Mouse (Mus musculus): Measurements from ENCODE around the gene Meiob. TPM values are rescaled to one million over a fixed set of nuclear protein-coding genes. Genes with fewer than 3 reads are reported as not detected.

Gene Meiob
- total RNA-seq, 1 experiment: 0.13 TPM

- Histone ChIP-seq H3K9me3 (ENCODE audit: control insufficient read depth, insufficient read depth, low read depth, low read length) (no peaks in the 10 kb centered on the region), H3K4me1 (ENCODE audit: control insufficient read depth in 2 of 2, insufficient read depth in 2 of 2, low read length in 2 of 2, poor library complexity in 1 of 2) (no peaks in the 10 kb centered on the region), H3K4me3 (ENCODE audit: insufficient read depth in 1 of 2, low read depth in 1 of 2, low read length in 2 of 2, poor library complexity in 1 of 2, severe bottlenecking in 1 of 2) (no peak overlapping the region), H3K36me3 (ENCODE audit: control insufficient read depth, insufficient read depth, low read length, poor library complexity, severe bottlenecking) (no peaks in the 10 kb centered on the region), H3K27ac (ENCODE audit: insufficient read depth, low read depth, low read length, poor library complexity, severe bottlenecking) (no peak overlapping the region), H3K9ac (ENCODE audit: insufficient read depth, low read depth, low read length, poor library complexity, severe bottlenecking) (no peak overlapping the region)
- no peak for DNase-seq (ENCODE audit: low read depth, low spot score)
- in situ Hi-C loops (cut with MboI; ENCODE audit: low sequenced_read_pairs in 2 of 2, unreplicated experiment in 2 of 2): no loop called here
- TF ChIP-seq CHD2 (IDR thresholded peaks at IDR 0.05; ENCODE audit: low read depth, low read length): no peak
- no peak for TF ChIP-seq ZNF384 (IDR thresholded peaks at IDR 0.05; ENCODE audit: low read depth, low read length)
Observed at GRCm38 (mm10) chr17:24821351-24822280, 17.5 kb downstream of the Meiob start.

GRCm38 (mm10) chr17:24839842-24840241, 35.8 kb downstream of the Meiob start, which contains the start of gene Hagh:
Hagh (plus strand) TSS chr17:24840143.
- in situ Hi-C loops (cut with MboI; ENCODE audit: low sequenced_read_pairs in 2 of 2, unreplicated experiment in 2 of 2): no loop called here
- Histone ChIP-seq H3K9ac (ENCODE audit: insufficient read depth, low read depth, low read length, poor library complexity, severe bottlenecking) (no peak within 1 kb of the TSS), H3K36me3 (ENCODE audit: control insufficient read depth, insufficient read depth, low read length, poor library complexity, severe bottlenecking) (no peaks in the 10 kb centered on the region), H3K4me1 (ENCODE audit: control insufficient read depth in 2 of 2, insufficient read depth in 2 of 2, low read length in 2 of 2, poor library complexity in 1 of 2) (0 out of 4 replicates have a peak, but pooled peaks cover 0 to 1% of the 10 kb centered on the region in 2 experiments), H3K27ac (ENCODE audit: insufficient read depth, low read depth, low read length, poor library complexity, severe bottlenecking) (no peak within 1 kb of the TSS), H3K4me3 (ENCODE audit: insufficient read depth in 1 of 2, low read depth in 1 of 2, low read length in 2 of 2, poor library complexity in 1 of 2, severe bottlenecking in 1 of 2) (no peak within 1 kb of the TSS), H3K9me3 (ENCODE audit: control insufficient read depth, insufficient read depth, low read depth, low read length) (no peaks in the 10 kb centered on the region)
- no peak for DNase-seq (ENCODE audit: low read depth, low spot score)
- no peak for TF ChIP-seq CHD2 (IDR thresholded peaks at IDR 0.05; ENCODE audit: low read depth, low read length)
- no peak for TF ChIP-seq HCFC1 (IDR thresholded peaks at IDR 0.05; ENCODE audit: borderline replicate concordance, insufficient read depth, low read length)
- no peak for TF ChIP-seq MAFK (IDR thresholded peaks at IDR 0.05; ENCODE audit: insufficient read depth, low read depth, low read length)
- TF ChIP-seq ZC3H11A (IDR thresholded peaks at IDR 0.05; ENCODE audit: borderline replicate concordance, low read depth, low read length): no peak
- TF ChIP-seq ZNF384 (IDR thresholded peaks at IDR 0.05; ENCODE audit: low read depth, low read length): no peak

GRCm38 (mm10) chr17:24840341-24840740, 36.3 kb downstream of the Meiob start:
- Histone ChIP-seq H3K4me1 (ENCODE audit: control insufficient read depth in 2 of 2, insufficient read depth in 2 of 2, low read length in 2 of 2, poor library complexity in 1 of 2) (0 out of 4 replicates have a peak, but pooled peaks cover 0 to 1% of the 10 kb centered on the region in 2 experiments), H3K4me3 (ENCODE audit: insufficient read depth in 1 of 2, low read depth in 1 of 2, low read length in 2 of 2, poor library complexity in 1 of 2, severe bottlenecking in 1 of 2) (no peak overlapping the region), H3K9ac (ENCODE audit: insufficient read depth, low read depth, low read length, poor library complexity, severe bottlenecking) (no peak overlapping the region), H3K27ac (ENCODE audit: insufficient read depth, low read depth, low read length, poor library complexity, severe bottlenecking) (no peak overlapping the region), H3K36me3 (ENCODE audit: control insufficient read depth, insufficient read depth, low read length, poor library complexity, severe bottlenecking) (no peaks in the 10 kb centered on the region), H3K9me3 (ENCODE audit: control insufficient read depth, insufficient read depth, low read depth, low read length) (no peaks in the 10 kb centered on the region)
- DNase-seq (ENCODE audit: low read depth, low spot score): no peak
- no peak for TF ChIP-seq ZNF384 (IDR thresholded peaks at IDR 0.05; ENCODE audit: low read depth, low read length)
- TF ChIP-seq MAFK (IDR thresholded peaks at IDR 0.05; ENCODE audit: insufficient read depth, low read depth, low read length): no peak
- TF ChIP-seq HCFC1 (IDR thresholded peaks at IDR 0.05; ENCODE audit: borderline replicate concordance, insufficient read depth, low read length): no peak
- TF ChIP-seq CHD2 (IDR thresholded peaks at IDR 0.05; ENCODE audit: low read depth, low read length): no peak
- no peak for TF ChIP-seq ZC3H11A (IDR thresholded peaks at IDR 0.05; ENCODE audit: borderline replicate concordance, low read depth, low read length)
- in situ Hi-C loops (cut with MboI; ENCODE audit: low sequenced_read_pairs in 2 of 2, unreplicated experiment in 2 of 2): no loop called here

DNA sequence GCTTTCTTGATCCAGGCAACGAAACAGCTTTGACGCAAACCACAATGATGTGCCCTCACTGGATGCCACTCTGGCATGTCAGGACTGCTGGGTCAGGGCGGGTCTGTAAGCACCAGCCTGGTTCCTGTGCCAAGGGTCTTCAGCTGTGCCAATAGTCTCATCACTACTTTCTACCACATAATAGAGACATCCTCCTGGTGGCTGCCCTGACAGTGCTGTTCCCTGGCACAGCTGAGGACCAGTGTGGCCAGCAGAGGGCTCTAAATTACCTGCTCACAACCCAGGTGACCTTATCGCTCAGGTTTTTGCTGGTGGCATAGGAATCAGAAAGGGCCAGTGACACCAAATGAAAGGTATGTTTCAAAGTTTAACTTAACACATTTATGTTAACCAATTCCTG, 37.0 kb downstream of the Meiob start:
- in situ Hi-C loops (cut with MboI; ENCODE audit: low sequenced_read_pairs in 2 of 2, unreplicated experiment in 2 of 2): no loop called here
- H3K36me3 ChIP-seq (ENCODE audit: control insufficient read depth, insufficient read depth, low read length, poor library complexity, severe bottlenecking): no peaks in the 10 kb centered on the region
- no peak overlapping the region for H3K9ac ChIP-seq (ENCODE audit: insufficient read depth, low read depth, low read length, poor library complexity, severe bottlenecking)
- DNase-seq (ENCODE audit: low read depth, low spot score): no peak
- 0 out of 4 replicates have a peak, but pooled peaks cover 0 to 1% of the 10 kb centered on the region in 2 experiments for H3K4me1 ChIP-seq (ENCODE audit: control insufficient read depth in 2 of 2, insufficient read depth in 2 of 2, low read length in 2 of 2, poor library complexity in 1 of 2)
- no peak for TF ChIP-seq ZC3H11A (IDR thresholded peaks at IDR 0.05; ENCODE audit: borderline replicate concordance, low read depth, low read length)
- no peak for TF ChIP-seq CHD2 (IDR thresholded peaks at IDR 0.05; ENCODE audit: low read depth, low read length)
- TF ChIP-seq MAFK (IDR thresholded peaks at IDR 0.05; ENCODE audit: insufficient read depth, low read depth, low read length): no peak
- no peak overlapping the region for H3K4me3 ChIP-seq (ENCODE audit: insufficient read depth in 1 of 2, low read depth in 1 of 2, low read length in 2 of 2, poor library complexity in 1 of 2, severe bottlenecking in 1 of 2)
- H3K27ac ChIP-seq (ENCODE audit: insufficient read depth, low read depth, low read length, poor library complexity, severe bottlenecking): no peak overlapping the region
- H3K9me3 ChIP-seq (ENCODE audit: control insufficient read depth, insufficient read depth, low read depth, low read length): no peaks in the 10 kb centered on the region
